Mouse (Mus musculus) limb, embryonic 12.5 days (tissue): ENCODE measurements around the gene Agbl3. TPM values are rescaled to one million over a fixed set of nuclear protein-coding genes. Genes with fewer than 3 reads are reported as not detected.

ENCODE experiments used
- ATAC-seq: fragments of 200-750 bp; cut with Nextera tagmentation; 2 replicates; pipeline ENCODE4 v1.8.0; 2017; ENCODE audit warnings: low read depth, moderate TSS enrichment; ENCODE audit not compliant: insufficient number of reproducible peaks, insufficient read depth, low FRiP score, low TSS enrichment
- H3K27ac ChIP-seq: fragments of 300-500 bp; sonication (generic); 2 replicates; pipeline ENCODE4 v1.5.1; 2016; ENCODE audit warnings: mild to moderate bottlenecking, moderate library complexity
- H3K27me3 ChIP-seq: fragments of 300-500 bp; sonication (generic); 2 replicates; pipeline ENCODE4 v1.6.1; 2016; ENCODE audit warnings: mild to moderate bottlenecking, moderate library complexity
- H3K36me3 ChIP-seq: fragments of 300-500 bp; sonication (generic); 2 replicates; pipeline ENCODE4 v1.6.1; 2016; ENCODE audit warnings: mild to moderate bottlenecking, moderate library complexity
- H3K4me1 ChIP-seq: fragments of 300-500 bp; sonication (generic); replicated peaks from 2 replicates; pipeline ENCODE4 v1.6.1; 2016
- H3K4me2 ChIP-seq: fragments of 300-500 bp; sonication (generic); 2 replicates; pipeline ENCODE4 v1.6.1; 2016; ENCODE audit warnings: mild to moderate bottlenecking, moderate library complexity
- H3K4me3 ChIP-seq: fragments of 300-500 bp; sonication (generic); replicated peaks from 2 replicates; pipeline ENCODE4 v1.5.1; 2016; ENCODE audit warnings: mild to moderate bottlenecking
- H3K9ac ChIP-seq: fragments of 300-500 bp; sonication (generic); replicated peaks from 2 replicates; pipeline ENCODE4 v1.6.1; 2016; ENCODE audit warnings: mild to moderate bottlenecking, moderate library complexity
- H3K9me3 ChIP-seq: fragments of 300-500 bp; sonication (generic); 2 replicates; pipeline ENCODE4 v1.6.1; 2016; ENCODE audit warnings: mild to moderate bottlenecking, moderate library complexity
- WGBS: fragments of 180-500 bp; shearing (Covaris S2); methylation state at CpG from one replicate; pipeline ENCODE4 v1.1.7; 2016; 5-methylcytosine and 5-hydroxymethylcytosine counted together
- polyA plus RNA-seq: library from polyadenylated mRNA; unstranded; fragments of >200 nt; fragmentation: Nextera tagmentation; extraction: Ambion mirVana; gene quantifications from 2 replicates; pipeline ENCODE4 v1.2.1, GENCODE M21; 2016

The Agbl3 gene
- polyA plus RNA-seq, 1 experiment from 2014 or later, result 8.2 TPM

DNA sequence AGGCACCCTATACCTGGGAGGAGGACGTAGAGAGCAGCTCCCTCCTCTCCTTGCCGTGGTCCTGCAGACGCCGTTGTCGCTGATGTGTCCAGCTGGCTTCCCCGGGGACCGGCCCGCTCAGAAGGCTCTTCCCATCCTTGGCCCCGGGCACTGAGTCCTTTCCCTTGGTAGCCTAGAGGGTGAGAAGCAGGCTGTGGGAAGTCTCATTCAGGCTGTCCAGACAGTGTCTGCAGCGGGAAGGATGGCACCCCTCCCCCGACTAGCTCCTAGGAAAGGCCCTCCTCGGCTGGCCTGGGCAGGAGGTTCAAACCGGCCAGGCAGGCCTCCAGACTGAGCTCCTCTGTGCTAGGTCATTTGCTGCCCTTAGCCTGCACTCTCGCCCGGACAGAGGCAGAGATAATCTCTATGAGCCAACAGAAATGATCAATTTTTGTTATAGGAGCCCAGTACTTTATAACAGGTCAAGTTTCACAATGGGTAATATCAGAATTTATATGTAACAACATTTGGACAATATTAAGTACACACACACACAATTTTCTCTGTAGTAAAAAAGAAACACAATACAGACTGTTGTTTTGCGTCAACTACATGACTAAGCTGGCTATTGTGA is 116.0 kb downstream of the Agbl3 start:
- Histone ChIP-seq H3K9ac (no peak overlapping the region), H3K36me3 (peaks cover 87% of the 10 kb centered on the region), H3K27ac (no peak overlapping the region), H3K27me3 (no peaks in the 10 kb centered on the region), H3K4me2 (no peak overlapping the region), H3K9me3 (no peaks in the 10 kb centered on the region), H3K4me1 (no peaks in the 10 kb centered on the region), H3K4me3 (no peak overlapping the region)
- 53% methylated on average over 16 of the region's 16 CpGs for WGBS
- no peak for ATAC-seq

DNA sequence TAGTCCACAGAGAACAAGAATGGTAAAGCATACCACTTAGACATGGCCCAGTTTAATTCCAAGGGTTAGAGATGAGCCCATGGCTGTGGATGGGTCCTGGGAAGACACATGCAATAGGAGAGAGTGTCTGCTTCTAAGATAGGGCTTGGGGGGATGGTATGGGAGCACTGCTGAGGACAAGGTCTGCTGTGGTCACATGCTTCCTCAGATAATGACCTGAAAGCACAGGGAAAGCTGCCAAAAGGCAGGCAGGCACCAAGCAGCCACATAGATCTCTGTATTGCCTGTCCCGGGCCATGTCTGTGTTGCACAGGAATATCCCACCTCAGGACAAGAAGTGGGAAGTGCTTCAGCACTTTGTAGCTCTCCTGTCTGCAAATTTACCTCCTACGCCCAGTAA is 118.9 kb downstream of the Agbl3 start:
- H3K9me3 ChIP-seq, result no peaks in the 10 kb centered on the region
- WGBS, result 79% methylated on average over 2 of the region's 2 CpGs
- H3K4me1 ChIP-seq, result no peaks in the 10 kb centered on the region
- no peak overlapping the region for H3K27ac ChIP-seq
- H3K4me2 ChIP-seq, result no peak overlapping the region
- H3K4me3 ChIP-seq, result no peak overlapping the region
- no peaks in the 10 kb centered on the region for H3K27me3 ChIP-seq
- ATAC-seq, result no peak
- H3K36me3 ChIP-seq, result peaks cover 83% of the 10 kb centered on the region
- no peak overlapping the region for H3K9ac ChIP-seq

DNA sequence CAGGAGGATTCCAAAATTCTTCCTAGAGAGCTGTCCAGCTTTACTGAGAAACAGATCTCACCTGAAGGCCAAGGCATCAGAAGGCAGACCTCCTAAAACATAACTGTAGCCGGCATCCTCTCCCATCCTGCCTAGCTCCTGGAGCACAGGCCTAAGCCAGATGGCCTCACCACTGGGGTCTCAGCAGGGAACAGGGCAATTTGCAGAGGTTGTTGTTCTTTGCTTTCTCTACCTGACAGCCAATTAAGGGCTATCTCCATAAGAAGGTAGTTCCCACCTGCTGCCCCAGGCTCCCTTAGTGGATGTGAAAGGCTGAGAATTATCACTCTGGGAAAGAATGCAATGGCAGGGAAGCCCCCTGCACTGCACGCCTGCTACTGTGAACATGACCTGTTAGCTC is 120.8 kb downstream of the Agbl3 start:
- no peaks in the 10 kb centered on the region for H3K27me3 ChIP-seq
- WGBS, result 63% methylated on average over 2 of the region's 2 CpGs
- H3K36me3 ChIP-seq, result peaks cover 82% of the 10 kb centered on the region
- no peak overlapping the region for H3K9ac ChIP-seq
- H3K4me1 ChIP-seq, result no peaks in the 10 kb centered on the region
- H3K4me2 ChIP-seq, result no peak overlapping the region
- no peak overlapping the region for H3K27ac ChIP-seq
- ATAC-seq, result no peak
- H3K9me3 ChIP-seq, result no peaks in the 10 kb centered on the region
- no peak overlapping the region for H3K4me3 ChIP-seq

DNA sequence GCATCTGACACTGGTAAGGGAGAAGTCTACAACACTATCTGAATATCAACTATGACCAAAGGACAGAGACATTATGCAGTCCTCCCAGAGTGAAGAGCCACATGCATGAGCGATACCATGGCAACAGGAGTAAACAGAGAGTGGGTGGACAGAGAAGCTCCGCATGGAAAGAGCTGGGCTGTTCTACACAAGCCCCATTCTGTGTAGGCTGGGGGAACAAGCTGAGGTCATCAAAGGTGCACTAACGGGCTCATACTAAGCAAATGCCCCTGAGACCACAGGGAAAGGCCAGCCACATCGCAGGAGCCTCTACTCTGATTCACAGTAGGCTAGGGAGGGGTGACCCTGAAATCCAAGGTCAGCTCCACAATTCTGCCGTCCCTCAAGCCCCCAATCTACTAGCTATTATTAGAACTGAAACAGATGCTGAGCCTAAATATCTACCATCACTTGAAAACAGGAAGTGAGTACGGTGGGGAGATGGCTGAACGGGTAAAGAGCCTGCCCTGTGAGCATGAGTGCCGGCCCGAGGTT is 121.7 kb downstream of the Agbl3 start:
- H3K4me1 ChIP-seq, result no peaks in the 10 kb centered on the region
- no peak overlapping the region for H3K9ac ChIP-seq
- ATAC-seq, result no peak
- H3K9me3 ChIP-seq, result no peaks in the 10 kb centered on the region
- no peak overlapping the region for H3K4me2 ChIP-seq
- 81% methylated on average over 9 of the region's 9 CpGs for WGBS
- no peaks in the 10 kb centered on the region for H3K27me3 ChIP-seq
- H3K27ac ChIP-seq, result no peak overlapping the region
- H3K4me3 ChIP-seq, result no peak overlapping the region
- peaks cover 88% of the 10 kb centered on the region for H3K36me3 ChIP-seq

DNA sequence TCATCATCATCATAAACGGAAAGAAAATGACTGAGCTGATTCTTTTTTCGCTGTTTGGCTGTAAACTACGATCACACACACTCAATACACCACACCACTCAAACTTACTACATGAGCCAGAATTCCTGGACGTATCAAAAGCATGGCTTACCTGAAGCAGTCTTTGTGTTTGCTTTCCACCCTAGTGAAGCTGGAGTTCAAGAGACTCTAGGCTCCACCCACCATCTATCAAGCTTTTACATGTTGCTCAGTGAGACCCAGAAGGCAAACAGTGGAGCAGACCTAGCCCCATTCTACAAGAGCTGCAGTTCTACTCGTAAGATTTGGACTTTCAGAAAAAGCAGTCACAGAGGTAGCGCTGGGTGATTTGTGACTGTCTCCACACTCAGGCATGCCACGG is 122.3 kb downstream of the Agbl3 start:
- no peak overlapping the region for H3K9ac ChIP-seq
- ATAC-seq, result no peak
- H3K27me3 ChIP-seq, result no peaks in the 10 kb centered on the region
- no peak overlapping the region for H3K27ac ChIP-seq
- no peak overlapping the region for H3K4me3 ChIP-seq
- H3K9me3 ChIP-seq, result no peaks in the 10 kb centered on the region
- H3K4me1 ChIP-seq, result no peaks in the 10 kb centered on the region
- WGBS, result 91% methylated on average over 7 of the region's 7 CpGs
- peaks cover 88% of the 10 kb centered on the region for H3K36me3 ChIP-seq
- no peak overlapping the region for H3K4me2 ChIP-seq

DNA sequence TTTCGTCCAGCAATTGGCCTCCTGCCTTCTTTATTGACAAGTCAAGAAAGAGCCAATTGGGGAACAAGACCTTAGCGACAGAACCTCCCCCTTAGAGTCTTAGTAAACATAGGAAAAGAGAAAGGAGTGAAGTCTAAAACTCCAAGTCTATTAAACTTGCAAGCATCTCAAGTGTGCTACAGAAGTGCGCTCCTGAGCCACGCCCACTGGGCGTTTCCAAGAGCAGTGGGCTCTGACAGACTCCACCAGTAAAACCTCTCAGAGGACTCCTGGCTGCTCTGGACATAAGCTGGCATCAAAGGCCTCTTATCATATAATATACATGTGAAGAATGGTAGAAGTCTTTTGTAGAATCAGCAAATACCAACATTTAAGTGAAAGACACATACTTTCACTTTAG is 123.2 kb downstream of the Agbl3 start:
- H3K4me1 ChIP-seq, result no peaks in the 10 kb centered on the region
- peaks cover 86% of the 10 kb centered on the region for H3K36me3 ChIP-seq
- no peak overlapping the region for H3K4me2 ChIP-seq
- H3K27ac ChIP-seq, result no peak overlapping the region
- H3K4me3 ChIP-seq, result no peak overlapping the region
- 83% methylated on average over 5 of the region's 5 CpGs for WGBS
- no peak overlapping the region for H3K9ac ChIP-seq
- no peaks in the 10 kb centered on the region for H3K9me3 ChIP-seq
- no peak for ATAC-seq
- H3K27me3 ChIP-seq, result no peaks in the 10 kb centered on the region

DNA sequence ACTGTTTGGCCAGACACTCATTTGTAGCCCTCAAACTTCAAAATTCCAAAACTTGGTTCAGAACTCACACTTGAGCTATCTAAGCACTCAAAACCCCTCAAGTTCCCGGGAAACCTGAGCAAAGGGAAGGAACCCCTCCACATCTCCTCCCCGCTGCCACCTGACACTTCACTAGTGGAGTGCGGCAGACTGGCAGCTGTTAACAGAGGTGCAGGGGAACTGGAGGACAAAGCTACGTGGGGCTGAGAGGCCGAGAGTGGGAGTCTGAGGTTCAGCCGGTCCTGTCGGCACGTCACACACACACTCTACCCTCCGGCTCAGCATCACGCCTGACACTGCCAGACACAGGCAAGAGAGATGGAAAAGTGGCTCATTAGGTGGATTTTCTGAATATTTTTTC is 123.6 kb downstream of the Agbl3 start:
- Histone ChIP-seq H3K9ac (no peak overlapping the region), H3K36me3 (peaks cover 84% of the 10 kb centered on the region)

DNA sequence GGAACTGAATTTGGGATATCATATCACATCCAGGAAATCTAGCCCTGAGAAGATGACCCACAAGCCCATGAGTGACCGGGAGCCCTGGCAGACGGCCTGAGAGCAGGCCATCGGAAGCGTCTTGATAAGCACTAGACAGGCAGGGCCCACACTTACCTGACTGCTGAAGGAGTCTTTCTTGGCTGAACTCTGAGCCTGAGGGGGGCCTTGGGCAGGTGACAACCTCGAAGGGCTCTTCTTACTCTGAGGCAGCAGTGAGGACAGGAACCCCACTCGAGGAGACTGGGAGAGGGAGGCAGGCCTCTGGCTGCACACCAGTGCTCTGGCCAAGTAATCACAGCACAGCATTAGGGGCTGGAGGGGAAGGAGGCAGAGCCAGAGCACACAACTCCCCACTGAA is 124.1 kb downstream of the Agbl3 start:
- Histone ChIP-seq H3K4me3 (no peak overlapping the region), H3K4me1 (no peaks in the 10 kb centered on the region), H3K9ac (no peak overlapping the region), H3K4me2 (no peak overlapping the region), H3K27ac (no peak overlapping the region), H3K36me3 (peaks cover 79% of the 10 kb centered on the region), H3K9me3 (no peaks in the 10 kb centered on the region), H3K27me3 (no peaks in the 10 kb centered on the region)
- 85% methylated on average over 6 of the region's 6 CpGs for WGBS
- ATAC-seq, result no peak

More for the DNA sequence above, 123.6 kb downstream of the Agbl3 start:
- no peaks in the 10 kb centered on the region for H3K9me3 ChIP-seq
- WGBS, result 81% methylated on average over 10 of the region's 10 CpGs
- no peak overlapping the region for H3K4me3 ChIP-seq
- H3K4me2 ChIP-seq, result no peak overlapping the region
- no peaks in the 10 kb centered on the region for H3K27me3 ChIP-seq
- no peaks in the 10 kb centered on the region for H3K4me1 ChIP-seq
- no peak overlapping the region for H3K27ac ChIP-seq
- no peak for ATAC-seq

DNA sequence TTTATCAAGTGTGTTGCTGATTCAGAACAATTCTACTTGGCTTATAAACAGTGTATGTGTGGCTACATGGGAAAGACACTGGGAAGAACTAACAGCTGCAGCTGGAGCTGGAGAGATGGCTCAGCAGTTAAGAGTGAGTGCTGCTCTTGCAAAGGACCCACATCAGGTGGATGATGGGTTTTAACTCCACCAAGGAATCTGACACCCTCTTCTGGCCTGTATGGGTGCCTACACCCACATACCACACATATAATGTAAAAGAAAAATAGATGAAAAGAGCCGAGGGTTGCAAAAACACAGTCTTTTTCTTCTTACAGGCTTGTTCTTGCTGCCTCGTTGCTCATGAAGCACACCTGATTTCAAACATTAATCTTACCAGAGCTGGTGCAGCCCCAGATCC is 125.9 kb downstream of the Agbl3 start:
- 74% methylated on average over 2 of the region's 2 CpGs for WGBS
- no peak overlapping the region for H3K4me2 ChIP-seq

DNA sequence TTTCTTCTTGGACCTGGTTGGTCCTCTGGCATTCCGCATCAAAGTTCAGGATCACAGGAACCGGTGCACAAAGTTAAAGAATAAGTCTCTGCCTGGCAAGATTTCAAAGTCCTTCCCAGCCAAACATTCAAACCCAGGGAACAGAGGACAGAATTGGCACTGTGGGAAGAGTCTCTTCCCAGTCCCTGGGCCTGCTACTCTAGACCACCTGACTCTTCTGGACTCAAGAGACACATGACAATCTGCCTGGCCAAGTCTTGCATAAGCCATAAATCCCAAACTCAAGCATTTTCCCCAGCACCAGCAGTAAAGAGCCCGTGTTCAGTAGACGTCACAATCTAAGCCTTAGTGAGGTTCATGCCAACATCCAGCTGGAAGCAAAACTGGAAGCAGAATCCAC is 126.4 kb downstream of the Agbl3 start:
- no peak for ATAC-seq
- Histone ChIP-seq H3K27ac (no peak overlapping the region), H3K4me2 (no peak overlapping the region), H3K36me3 (peaks cover 59% of the 10 kb centered on the region), H3K9me3 (no peaks in the 10 kb centered on the region), H3K9ac (no peak overlapping the region), H3K27me3 (no peaks in the 10 kb centered on the region), H3K4me1 (peaks cover 8% of the 10 kb centered on the region), H3K4me3 (no peak overlapping the region)
- 92% methylated on average over 4 of the region's 4 CpGs for WGBS

More for the DNA sequence above, 125.9 kb downstream of the Agbl3 start:
- no peak overlapping the region for H3K27ac ChIP-seq
- H3K36me3 ChIP-seq, result peaks cover 63% of the 10 kb centered on the region
- H3K4me1 ChIP-seq, result peaks cover 8% of the 10 kb centered on the region
- no peaks in the 10 kb centered on the region for H3K27me3 ChIP-seq
- no peaks in the 10 kb centered on the region for H3K9me3 ChIP-seq
- no peak overlapping the region for H3K4me3 ChIP-seq
- H3K9ac ChIP-seq, result no peak overlapping the region
- ATAC-seq, result no peak

DNA sequence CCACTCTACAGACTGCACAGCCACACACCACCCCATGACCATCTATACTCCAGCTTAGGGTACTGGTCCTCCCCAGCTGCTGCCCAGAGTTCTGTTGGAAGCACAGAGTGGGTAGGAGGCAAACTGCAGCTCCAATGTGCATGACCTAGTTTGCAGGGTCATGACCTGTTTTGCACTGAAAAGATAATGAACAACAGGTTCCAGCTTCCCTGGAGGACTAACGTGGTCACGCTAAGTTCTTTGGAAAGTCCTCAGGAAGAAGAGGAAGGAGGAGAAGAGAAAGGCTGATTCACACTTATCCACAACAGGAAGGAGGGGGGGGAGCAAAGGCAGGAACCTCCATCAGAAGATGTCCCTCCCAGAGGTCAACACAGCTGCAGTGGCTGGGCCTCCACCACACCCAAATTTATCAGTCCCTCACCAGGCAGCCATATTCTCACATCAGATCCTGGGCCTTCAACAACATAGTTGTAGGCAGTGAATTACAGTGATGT is 126.9 kb downstream of the Agbl3 start:
- 46% methylated on average over 2 of the region's 2 CpGs for WGBS
- Histone ChIP-seq H3K27ac (no peak overlapping the region), H3K9me3 (no peaks in the 10 kb centered on the region), H3K4me2 (no peak overlapping the region), H3K27me3 (no peaks in the 10 kb centered on the region), H3K36me3 (peaks cover 54% of the 10 kb centered on the region), H3K4me1 (peaks cover 8% of the 10 kb centered on the region), H3K9ac (no peak overlapping the region), H3K4me3 (no peak overlapping the region)
- ATAC-seq, result no peak

DNA sequence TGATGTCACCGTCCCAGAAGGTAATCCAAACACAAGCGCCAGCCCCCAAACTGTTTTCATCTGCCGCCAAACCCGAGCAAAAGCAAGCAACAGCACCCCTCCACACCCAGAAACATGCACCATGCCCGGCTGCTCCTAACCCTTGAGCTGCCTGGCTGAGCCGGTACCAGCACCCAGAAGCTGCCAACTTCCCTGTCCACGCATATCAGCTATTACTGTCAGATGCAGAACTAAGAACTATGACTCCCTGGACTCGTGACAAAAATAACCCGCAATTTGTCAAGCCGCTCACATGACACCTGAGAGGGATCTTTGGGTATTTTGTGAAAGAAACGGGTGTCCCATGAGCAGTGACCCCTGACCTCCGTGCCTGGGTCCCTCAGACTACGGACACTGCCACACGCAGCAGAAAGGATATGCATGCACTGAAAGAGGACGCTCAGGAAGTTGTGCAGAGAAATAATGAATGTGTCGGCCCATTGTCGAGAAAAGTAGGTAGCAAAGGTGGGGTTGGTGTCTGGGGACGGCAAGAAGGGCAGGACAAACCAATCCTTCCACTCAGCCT is 127.5 kb downstream of the Agbl3 start:
- no peaks in the 10 kb centered on the region for H3K9me3 ChIP-seq
- ATAC-seq, result no peak
- H3K9ac ChIP-seq, result no peak overlapping the region
- H3K27ac ChIP-seq, result no peak overlapping the region
- 85% methylated on average over 18 of the region's 18 CpGs for WGBS
- no peak overlapping the region for H3K4me2 ChIP-seq
- no peaks in the 10 kb centered on the region for H3K27me3 ChIP-seq
- H3K4me1 ChIP-seq, result peaks cover 8% of the 10 kb centered on the region
- no peak overlapping the region for H3K4me3 ChIP-seq
- peaks cover 48% of the 10 kb centered on the region for H3K36me3 ChIP-seq
